In the genomic region with DNA sequence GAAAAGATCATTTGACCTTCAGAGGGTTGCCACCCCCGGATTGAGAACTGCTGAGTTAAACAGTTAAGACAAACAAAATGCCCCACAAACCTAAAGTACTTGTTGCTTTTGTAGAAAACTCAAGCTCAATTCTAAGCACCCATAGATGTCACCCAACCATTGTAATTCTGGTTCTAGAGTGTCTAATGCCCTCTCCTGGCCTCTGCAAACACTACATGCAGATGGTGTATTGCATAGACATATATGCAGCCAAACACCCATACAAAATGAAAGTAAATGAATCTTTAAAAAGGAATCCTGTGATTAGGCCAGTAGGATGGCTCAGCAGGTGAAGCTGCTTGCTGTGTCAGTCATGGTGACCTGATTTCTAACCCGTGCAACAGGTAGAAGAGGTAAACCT, we compare ENCODE assay signal across 8 mouse cellular contexts. TPM values are rescaled to one million over a fixed set of nuclear protein-coding genes. Genes with fewer than 3 reads are reported as not detected.
DNase-seq lines count a peak whose midpoint lies in the region; ATAC-seq and TF ChIP-seq lines count a peak whose summit lies in the region.

No protein-coding gene starts in this region.

- WGBS in embryonic facial prominence, embryonic 11.5 days, result 89% methylated on average over 2 of the region's 2 CpGs
- WGBS in embryonic facial prominence, embryonic 10.5 days, result 84% methylated on average over 2 of the region's 2 CpGs
- 78% methylated on average over 2 of the region's 2 CpGs for whole genome bisulfite sequencing in lung, embryonic 14.5 days

- no peak overlapping the region for H3K27ac ChIP-seq in embryonic facial prominence, embryonic 11.5 days (replicated peaks; ENCODE audit: low read depth, low read length)
- no peak overlapping the region for H3K27ac ChIP-seq in embryonic facial prominence, embryonic 10.5 days (replicated peaks)
- H3K27ac ChIP-seq in lung, embryonic 14.5 days (ENCODE audit: low read depth), result no peak overlapping the region

- no peaks in the 10 kb centered on the region for H3K27me3 ChIP-seq in embryonic facial prominence, embryonic 11.5 days (ENCODE audit: control insufficient read depth, insufficient read depth, low read length)
- H3K27me3 ChIP-seq in embryonic facial prominence, embryonic 10.5 days (replicated peaks; ENCODE audit: low read depth, poor library complexity, severe bottlenecking), result no peaks in the 10 kb centered on the region
- H3K27me3 ChIP-seq in lung, embryonic 14.5 days (ENCODE audit: insufficient read depth, low read length), result no peaks in the 10 kb centered on the region

- ATAC-seq in embryonic facial prominence, embryonic 11.5 days (replicated peaks; ENCODE audit: insufficient number of reproducible peaks, low FRiP score, low TSS enrichment, low read depth), result no peak
- no peak for ATAC-seq in lung, embryonic 14.5 days (ENCODE audit: insufficient read depth)

- H3K36me3 ChIP-seq in embryonic facial prominence, embryonic 11.5 days (replicated peaks; ENCODE audit: control insufficient read depth, insufficient read depth, low read depth, low read length), result peaks cover 13% of the 10 kb centered on the region
- H3K36me3 ChIP-seq in embryonic facial prominence, embryonic 10.5 days (replicated peaks), result peaks cover 91% of the 10 kb centered on the region
- peaks cover 76% of the 10 kb centered on the region for H3K36me3 ChIP-seq in lung, embryonic 14.5 days (ENCODE audit: insufficient read depth)

- H3K4me2 ChIP-seq in embryonic facial prominence, embryonic 11.5 days (ENCODE audit: low read depth, low read length), result no peak overlapping the region
- H3K4me2 ChIP-seq in lung, embryonic 14.5 days, result no peak overlapping the region

- H3K4me1 ChIP-seq in embryonic facial prominence, embryonic 11.5 days (ENCODE audit: control insufficient read depth, insufficient read depth, low read length), result no peaks in the 10 kb centered on the region
- peaks cover 6% of the 10 kb centered on the region; the same call in 1 of the 2 replicates for H3K4me1 ChIP-seq in embryonic facial prominence, embryonic 10.5 days
- H3K4me1 ChIP-seq in lung, embryonic 14.5 days (ENCODE audit: insufficient read depth), result no peaks in the 10 kb centered on the region

- H3K9ac ChIP-seq in embryonic facial prominence, embryonic 11.5 days (replicated peaks; ENCODE audit: low read length), result no peak overlapping the region
- H3K9ac ChIP-seq in lung, embryonic 14.5 days, result no peak overlapping the region

- H3K4me3 ChIP-seq in embryonic facial prominence, embryonic 11.5 days (ENCODE audit: low read depth, low read length), result no peak overlapping the region
- no peak overlapping the region for H3K4me3 ChIP-seq in embryonic facial prominence, embryonic 10.5 days
- no peak overlapping the region for H3K4me3 ChIP-seq in lung, embryonic 14.5 days (ENCODE audit: low read depth, low read length)

- TF ChIP-seq CTCF in lung, embryonic 14.5 days (IDR thresholded peaks at IDR 0.05; ENCODE audit: low read depth), result peak; percentile 60

- DNase-seq in embryonic facial prominence, embryonic 11.5 days (ENCODE audit: low spot score), result peak; percentile 38
- no peak for DNase-seq in embryonic facial prominence, embryonic 10.5 days (ENCODE audit: low spot score)
- peak; percentile 66 for DNase-seq in lung, embryonic 14.5 days
- DNase-seq in lung, postnatal 25 days (ENCODE audit: low spot score), result no peak
- peak; percentile 57 for DNase-seq in kidney, postnatal 10 days
- peak; percentile 70 for DNase-seq in thymus, postnatal 0 days (ENCODE audit: low spot score)
- no peak for DNase-seq in adrenal gland, adult 8-10 months
- no peak for DNase-seq in urinary bladder, postnatal 36 days (ENCODE audit: low spot score in 2 of 2)

- no peaks in the 10 kb centered on the region for H3K9me3 ChIP-seq in embryonic facial prominence, embryonic 11.5 days (replicated peaks; ENCODE audit: control insufficient read depth, low read length)
- H3K9me3 ChIP-seq in embryonic facial prominence, embryonic 10.5 days, result no peaks in the 10 kb centered on the region
- no peaks in the 10 kb centered on the region for H3K9me3 ChIP-seq in lung, embryonic 14.5 days (ENCODE audit: low read depth, low read length)

RNA-seq across cellular contexts. Expression of gene Ivns1abp, which starts 8.6 kb away (rescaled TPM):
- polyA plus RNA-seq in embryonic facial prominence, embryonic 11.5 days (2014; fragmentation: Nextera tagmentation; extraction: Ambion mirVana), result 432 and 470 TPM in 2 replicates
- 402 and 404 TPM in 2 replicates for polyA plus RNA-seq in embryonic facial prominence, embryonic 10.5 days (2016; fragmentation: Nextera tagmentation; extraction: Ambion mirVana)
- 266 and 268 TPM in 2 replicates for polyA plus RNA-seq in lung, embryonic 14.5 days (2014; fragmentation: Nextera tagmentation; extraction: Ambion mirVana)
- 171 and 193 TPM in 2 replicates for polyA plus RNA-seq in thymus, postnatal 0 days (2015; fragmentation: Nextera tagmentation; extraction: Ambion mirVana)
- 100 to 1,000 TPM; 116 to 154 (median 139) TPM for total RNA-seq in adrenal gland, adult 8-10 months (2022)

Comparison
In these comparisons a context has a peak if more than half of its experiments do, and no peak if none do; other contexts are left out.
1. DNase-seq: peak in embryonic facial prominence, embryonic 11.5 days (single experiment), lung, embryonic 14.5 days (single experiment), kidney, postnatal 10 days (single experiment) and thymus, postnatal 0 days (single experiment); none in embryonic facial prominence, embryonic 10.5 days (single experiment), lung, postnatal 25 days (single experiment), adrenal gland, adult 8-10 months (single experiment) and urinary bladder, postnatal 36 days (0 of 2).